Mouse (Mus musculus): ENCODE measurements at regions not wholly inside any gene's neighbourhood (a gene's known extent, or its start where the extent isn't known, plus 50 kb on each side); places are given as distances from the start of the nearest gene placed in this dataset.
"Not testable (repeated sequence)": the region's sequence is repeated elsewhere in the genome, so short reads cannot be mapped to it uniquely, and the experiment has no call there.

GRCm38 (mm10) chr5:109842186-109842978 lies 80.8 kb upstream of the Gm15446 start:
- DNase-seq (ENCODE audit: low spot score in 2 of 2): not testable (repeated sequence)

GRCm38 (mm10) chr5:109844236-109844635 lies 79.0 kb upstream of the Gm15446 start:
- not testable (repeated sequence) for DNase-seq (ENCODE audit: low spot score in 2 of 2)

GRCm38 (mm10) chr5:109844753-109845186 lies 78.4 kb upstream of the Gm15446 start:
- peak in 1 of 2 experiments; percentile 33 for DNase-seq (ENCODE audit: low spot score in 2 of 2)

GRCm38 (mm10) chr5:109851225-109851624 lies 72.0 kb upstream of the Gm15446 start:
- DNase-seq (ENCODE audit: low spot score in 2 of 2): not testable (repeated sequence)

GRCm38 (mm10) chr5:109860402-109860801 lies 62.8 kb upstream of the Gm15446 start:
- DNase-seq (ENCODE audit: low spot score in 2 of 2): no peak

GRCm38 (mm10) chr5:109864517-109864916 lies 58.7 kb upstream of the Gm15446 start:
- DNase-seq (ENCODE audit: low spot score in 2 of 2): not testable (repeated sequence)

GRCm38 (mm10) chr5:109865628-109866027 lies 57.6 kb upstream of the Gm15446 start:
- DNase-seq (ENCODE audit: low spot score in 2 of 2): no peak

- peak; percentile 78 to 80 for DNase-seq (ENCODE audit: low spot score in 2 of 2)
Measured at GRCm38 (mm10) chr5:109866337-109867126, 56.7 kb upstream of the Gm15446 start.

GRCm38 (mm10) chr5:109867221-109867620 lies 56.0 kb upstream of the Gm15446 start:
- not testable (repeated sequence) for DNase-seq (ENCODE audit: low spot score in 2 of 2)

Measured in urinary bladder, postnatal 4 days (tissue).